Mouse (Mus musculus) fat pad, adult 2 months (tissue): Measurements from ENCODE around the gene Fbxo41.

Source experiments
- DNase-seq: peaks from one replicate; pipeline ENCODE4 v3.0.0-alpha.2; 2011; ENCODE audit warnings: low read depth, low spot score; ENCODE audit errors: extremely low read depth

The Fbxo41 gene

GRCm38 (mm10) chr6:85496976-85497375 lies 5.8 kb downstream of the Fbxo41 start:
- DNase-seq: no peak

- no peak for DNase-seq
Measured at GRCm38 (mm10) chr6:85491606-85492005, 11.2 kb downstream of the Fbxo41 start.

GRCm38 (mm10) chr6:85490252-85490651 lies 12.5 kb downstream of the Fbxo41 start:
- DNase-seq: no peak

GRCm38 (mm10) chr6:85489717-85490116 lies 13.1 kb downstream of the Fbxo41 start:
- DNase-seq: no peak

- no peak for DNase-seq
Measured at GRCm38 (mm10) chr6:85488510-85488909, 14.3 kb downstream of the Fbxo41 start.

- no peak for DNase-seq
Measured at GRCm38 (mm10) chr6:85485738-85486137, 17.1 kb downstream of the Fbxo41 start.

GRCm38 (mm10) chr6:85483843-85484721 lies 18.7 kb downstream of the Fbxo41 start:
- DNase-seq: no peak

GRCm38 (mm10) chr6:85480685-85481084 lies 22.1 kb downstream of the Fbxo41 start:
- DNase-seq: no peak

- no peak for DNase-seq
Measured at GRCm38 (mm10) chr6:85479979-85480378, 22.8 kb downstream of the Fbxo41 start.

- DNase-seq: no peak
Measured at GRCm38 (mm10) chr6:85478416-85478815, 24.4 kb downstream of the Fbxo41 start.

- DNase-seq: no peak
Measured at GRCm38 (mm10) chr6:85477366-85477917, 25.4 kb downstream of the Fbxo41 start.

GRCm38 (mm10) chr6:85475581-85475980 lies 27.2 kb downstream of the Fbxo41 start:
- DNase-seq: no peak

GRCm38 (mm10) chr6:85472542-85472941 lies 30.3 kb downstream of the Fbxo41 start:
- DNase-seq: no peak

- no peak for DNase-seq
Measured at GRCm38 (mm10) chr6:85471962-85472361, 30.8 kb downstream of the Fbxo41 start.

- no peak for DNase-seq
Measured at GRCm38 (mm10) chr6:85469660-85470430, 32.9 kb downstream of the Fbxo41 start.

GRCm38 (mm10) chr6:85465381-85465780 lies 37.4 kb downstream of the Fbxo41 start:
- no peak for DNase-seq

GRCm38 (mm10) chr6:85459621-85460020 lies 43.2 kb downstream of the Fbxo41 start:
- DNase-seq: no peak

- DNase-seq: no peak
Measured at GRCm38 (mm10) chr6:85452816-85453215, 50.0 kb downstream of the Fbxo41 start.

GRCm38 (mm10) chr6:85452411-85452665 lies 50.5 kb downstream of the Fbxo41 start:
- DNase-seq: no peak

- DNase-seq: peak; percentile 84
Measured at GRCm38 (mm10) chr6:85451664-85452410, 51.0 kb downstream of the Fbxo41 start, which contains the start of gene Pradc1. Pradc1 (minus strand) TSS chr6:85451970.
